In the genomic region with DNA sequence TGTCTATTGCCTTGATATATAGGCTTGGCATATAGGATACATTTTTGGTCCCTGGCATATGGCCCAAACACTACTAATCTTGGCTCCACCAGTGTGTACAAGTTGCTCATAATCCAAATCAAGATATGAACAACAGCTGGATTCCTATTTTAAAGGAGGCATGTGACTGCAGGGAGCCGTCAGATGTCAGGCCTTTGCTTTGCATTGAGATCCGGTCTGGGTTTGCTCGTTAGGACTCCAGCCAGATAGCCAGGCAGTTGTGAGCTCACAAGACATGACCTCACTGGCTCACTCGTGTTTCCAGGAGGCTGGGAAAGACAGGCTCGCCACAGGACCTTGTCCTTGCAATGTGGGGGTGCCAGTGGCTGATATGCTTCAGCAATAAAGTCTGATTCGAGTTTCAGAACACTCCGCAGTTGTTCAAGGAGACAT, we compare ENCODE assay signal across 8 mouse cellular contexts. TPM values are rescaled to one million over a fixed set of nuclear protein-coding genes. Genes with fewer than 3 reads are reported as not detected.
DNase-seq lines count a peak whose midpoint lies in the region; ATAC-seq lines count a peak whose summit lies in the region.
"Had no signal": no experiment of that assay in that cellular context is flagged by ENCODE, and none has a peak within 500 bp of the region (broad histone marks: within the 10 kb centered on the region; RNA-seq: fewer than 3 reads in every experiment).

No protein-coding gene starts in this region.

- WGBS in lung, embryonic 15.5 days = 22% methylated on average over 7 of the region's 7 CpGs
- 44% methylated on average over 7 of the region's 7 CpGs for WGBS in intestine, embryonic 14.5 days
- 30% methylated on average over 7 of the region's 7 CpGs for WGBS in stomach, embryonic 15.5 days
- WGBS in midbrain, embryonic 13.5 days = 59% methylated on average over 7 of the region's 7 CpGs

- peak overlapping the region; percentile 41; the same call in 1 of the 2 replicates for H3K27ac ChIP-seq in lung, embryonic 15.5 days
- 0 out of 2 replicates have a peak overlapping the region, but pooled peaks have one; percentile 0 for H3K27ac ChIP-seq in intestine, embryonic 14.5 days (ENCODE audit: low read depth)
- H3K27ac ChIP-seq in stomach, embryonic 15.5 days = peak overlapping the region; percentile 77; the same call in 1 of the 2 replicates
- no peak overlapping the region for H3K27ac ChIP-seq in midbrain, embryonic 13.5 days

- ATAC-seq in lung, embryonic 15.5 days (ENCODE audit: borderline replicate concordance, extremely low read depth, low FRiP score, low TSS enrichment) = peak; percentile 88
- ATAC-seq in intestine, embryonic 14.5 days (replicated peaks; ENCODE audit: low FRiP score, low TSS enrichment, low read depth) = peak; percentile 45
- peak; percentile 80 for ATAC-seq in stomach, embryonic 15.5 days (ENCODE audit: insufficient read depth, low FRiP score, low read depth)
- ATAC-seq in midbrain, embryonic 13.5 days = no peak

- H3K4me2 ChIP-seq in lung, embryonic 15.5 days = no peak overlapping the region
- H3K4me2 ChIP-seq in intestine, embryonic 14.5 days (ENCODE audit: low read length) = no peak overlapping the region
- no peak overlapping the region for H3K4me2 ChIP-seq in stomach, embryonic 15.5 days
- H3K4me2 ChIP-seq in midbrain, embryonic 13.5 days (replicated peaks) = no peak overlapping the region

- no peak overlapping the region for H3K4me3 ChIP-seq in lung, embryonic 15.5 days
- H3K4me3 ChIP-seq in intestine, embryonic 14.5 days (ENCODE audit: low read depth, low read length) = no peak overlapping the region
- no peak overlapping the region for H3K4me3 ChIP-seq in stomach, embryonic 15.5 days (replicated peaks)
- H3K4me3 ChIP-seq in midbrain, embryonic 13.5 days (replicated peaks) = no peak overlapping the region

- H3K9ac ChIP-seq in lung, embryonic 15.5 days = no peak overlapping the region
- no peak overlapping the region for H3K9ac ChIP-seq in intestine, embryonic 14.5 days (ENCODE audit: low read length)
- no peak overlapping the region for H3K9ac ChIP-seq in stomach, embryonic 15.5 days
- H3K9ac ChIP-seq in midbrain, embryonic 13.5 days (replicated peaks) = no peak overlapping the region

- H3K4me1 ChIP-seq in lung, embryonic 15.5 days = peaks cover 25% of the 10 kb centered on the region
- H3K4me1 ChIP-seq in intestine, embryonic 14.5 days (replicated peaks; ENCODE audit: control insufficient read depth, insufficient read depth, low read length) = peaks cover 20% of the 10 kb centered on the region; the same call in 1 of the 2 replicates
- H3K4me1 ChIP-seq in stomach, embryonic 15.5 days = peaks cover 22% of the 10 kb centered on the region
- H3K4me1 ChIP-seq in midbrain, embryonic 13.5 days (replicated peaks) = no peaks in the 10 kb centered on the region

- no peaks in the 10 kb centered on the region for H3K36me3 ChIP-seq in lung, embryonic 15.5 days
- H3K36me3 ChIP-seq in intestine, embryonic 14.5 days (ENCODE audit: control insufficient read depth, insufficient read depth, low read length) = no peaks in the 10 kb centered on the region
- no peaks in the 10 kb centered on the region for H3K36me3 ChIP-seq in stomach, embryonic 15.5 days
- peaks cover 9% of the 10 kb centered on the region for H3K36me3 ChIP-seq in midbrain, embryonic 13.5 days

- H3K9me3 ChIP-seq in lung, embryonic 15.5 days = no peaks in the 10 kb centered on the region
- no peaks in the 10 kb centered on the region for H3K9me3 ChIP-seq in intestine, embryonic 14.5 days (ENCODE audit: control insufficient read depth, low read length)
- no peaks in the 10 kb centered on the region for H3K9me3 ChIP-seq in stomach, embryonic 15.5 days
- no peaks in the 10 kb centered on the region for H3K9me3 ChIP-seq in midbrain, embryonic 13.5 days

- DNase-seq in lung, postnatal 14 days = no peak
- peak; percentile 24 for DNase-seq in adrenal gland, postnatal 25 days
- peak; percentile 63 for DNase-seq in intestine, embryonic 14.5 days (ENCODE audit: low spot score)
- DNase-seq in embryo, embryonic 10.5 days (ENCODE audit: low spot score) = no peak
- DNase-seq: cerebellum, postnatal 10 days had no signal

- no peaks in the 10 kb centered on the region for H3K27me3 ChIP-seq in lung, embryonic 15.5 days
- no peaks in the 10 kb centered on the region for H3K27me3 ChIP-seq in intestine, embryonic 14.5 days (replicated peaks; ENCODE audit: control insufficient read depth, insufficient read depth, low read length)
- no peaks in the 10 kb centered on the region for H3K27me3 ChIP-seq in stomach, embryonic 15.5 days (replicated peaks)
- no peaks in the 10 kb centered on the region for H3K27me3 ChIP-seq in midbrain, embryonic 13.5 days

RNA-seq across cellular contexts. Expression of gene Strn3, which starts 44.2 kb away (rescaled TPM):
- 40.7 and 43.5 TPM in 2 replicates for polyA plus RNA-seq in lung, embryonic 15.5 days (2015; fragmentation: Nextera tagmentation; extraction: Ambion mirVana)
- 85.1 and 89.3 TPM in 2 replicates for total RNA-seq in adrenal gland, postnatal 25 days (2021)
- polyA plus RNA-seq in intestine, embryonic 14.5 days (2014; fragmentation: Nextera tagmentation; extraction: Ambion mirVana) = 48.6 and 50.6 TPM in 2 replicates
- polyA plus RNA-seq in stomach, embryonic 15.5 days (2015; fragmentation: Nextera tagmentation; extraction: Ambion mirVana) = 38.9 and 40.6 TPM in 2 replicates
- 45.7 and 46.3 TPM in 2 replicates for polyA plus RNA-seq in midbrain, embryonic 13.5 days (2015; fragmentation: Nextera tagmentation; extraction: Ambion mirVana)

RNA-seq across cellular contexts. Expression of gene Ap4s1, which starts 45.0 kb away (rescaled TPM):
- polyA plus RNA-seq in lung, embryonic 15.5 days (2015; fragmentation: Nextera tagmentation; extraction: Ambion mirVana) = 34.8 and 39.1 TPM in 2 replicates
- total RNA-seq in adrenal gland, postnatal 25 days (2021) = 18.3 and 25.8 TPM in 2 replicates
- polyA plus RNA-seq in intestine, embryonic 14.5 days (2014; fragmentation: Nextera tagmentation; extraction: Ambion mirVana) = 29.5 and 31.5 TPM in 2 replicates
- polyA plus RNA-seq in stomach, embryonic 15.5 days (2015; fragmentation: Nextera tagmentation; extraction: Ambion mirVana) = 27.7 and 31.3 TPM in 2 replicates
- polyA plus RNA-seq in midbrain, embryonic 13.5 days (2015; fragmentation: Nextera tagmentation; extraction: Ambion mirVana) = 53.2 and 54.4 TPM in 2 replicates

Comparison
In these comparisons a context has a peak if more than half of its experiments do, and no peak if none do; other contexts are left out.
1. DNase-seq: peak in adrenal gland, postnatal 25 days (single experiment) and intestine, embryonic 14.5 days (single experiment); none in lung, postnatal 14 days (single experiment) and embryo, embryonic 10.5 days (single experiment).